Mouse (Mus musculus) CH12.LX (cell line): Measurements from ENCODE around the gene Ppp1cc. TPM values are rescaled to one million over a fixed set of nuclear protein-coding genes. Genes with fewer than 3 reads are reported as not detected.

ENCODE experiments used
- DNase-seq: peaks from one replicate; pipeline ENCODE4 v3.0.0-alpha.2; 2013; ENCODE audit errors: extremely low read depth
- H3K27ac ChIP-seq: 2 replicates; pipeline ENCODE4 v1.5.1; 2012; ENCODE audit warnings: low read depth, mild to moderate bottlenecking, control low read depth, moderate library complexity; ENCODE audit not compliant: insufficient read depth
- H3K27me3 ChIP-seq: replicated peaks from 2 replicates; pipeline ENCODE3; 2012; ENCODE audit warnings: inconsistent platforms
- H3K36me3 ChIP-seq, 2 experiments: replicated peaks in 1 of 2; 2 replicates each; pipeline versions ENCODE3 to v1.6.1; 2012; ENCODE audit warnings: inconsistent platforms in 1 of 2, low read length in 1 of 2, mild to moderate bottlenecking in 1 of 2, mixed read lengths in 1 of 2, moderate library complexity in 1 of 2; ENCODE audit not compliant: control insufficient read depth in 1 of 2, insufficient read depth in 1 of 2
- H3K4me1 ChIP-seq, 2 experiments: 2 replicates each; pipeline ENCODE4 v1.6.1; 2012; ENCODE audit warnings: inconsistent platforms in 1 of 2, moderate library complexity in 1 of 2; ENCODE audit not compliant: insufficient read depth in 2 of 2, control insufficient read depth in 1 of 2
- H3K4me2 ChIP-seq: 2 replicates; pipeline ENCODE4 v1.6.1; 2012; ENCODE audit warnings: low read depth, mild to moderate bottlenecking, control low read depth; ENCODE audit not compliant: poor library complexity, insufficient read depth, severe bottlenecking
- H3K4me3 ChIP-seq, 3 experiments: fragments of 150-350 bp in 1 of 3; sonication (generic) in 1 of 3; replicated peaks in 1 of 3; 2 replicates each; pipeline versions ENCODE3 to v1.5.1; 2011 to 2012; ENCODE audit warnings: low read depth in 2 of 3, low read length in 2 of 3, mild to moderate bottlenecking in 2 of 3, moderate library complexity in 2 of 3, control low read depth in 1 of 3, improper control_type of control experiment in 1 of 3, inconsistent platforms in 1 of 3, mixed read lengths in 1 of 3; ENCODE audit not compliant: poor library complexity in 1 of 3
- H3K79me2 ChIP-seq: replicated peaks from 2 replicates; pipeline ENCODE4 v1.6.1; 2012; ENCODE audit warnings: mild to moderate bottlenecking, moderate library complexity; ENCODE audit not compliant: control insufficient read depth, poor library complexity, insufficient read depth, severe bottlenecking; ENCODE audit errors: extremely low read depth
- H3K9ac ChIP-seq: 2 replicates; pipeline ENCODE4 v1.6.1; 2012; ENCODE audit warnings: low read depth, mild to moderate bottlenecking, control low read depth, moderate library complexity; ENCODE audit not compliant: insufficient read depth
- H3K9me3 ChIP-seq: replicated peaks from 2 replicates; pipeline ENCODE3; 2012; ENCODE audit warnings: low read length, inconsistent platforms, mixed read lengths
- CHD1 ChIP-seq: IDR thresholded peaks from 2 replicates; pipeline ENCODE4 v1.6.1; 2012; ENCODE audit warnings: low read depth, low read length, improper control_type of control experiment, inconsistent platforms
- CHD2 ChIP-seq: IDR thresholded peaks from 2 replicates; pipeline ENCODE4 v1.6.1; 2011; ENCODE audit warnings: low read length, improper control_type of control experiment
- CTCF ChIP-seq, 2 experiments: IDR thresholded peaks in 1 of 2; conservative IDR thresholded peaks in 1 of 2; 2 replicates each; pipeline ENCODE4 v1.5.1; 2011 to 2012; ENCODE audit warnings: low read depth in 2 of 2, low read length in 2 of 2, improper control_type of control experiment in 1 of 2, inconsistent platforms in 1 of 2, mild to moderate bottlenecking in 1 of 2, moderate library complexity in 1 of 2
- E2F4 ChIP-seq: IDR thresholded peaks from 2 replicates; pipeline ENCODE4 v1.6.1; 2011; ENCODE audit warnings: low read depth, low read length, improper control_type of control experiment; ENCODE audit not compliant: insufficient replicate concordance
- ELF1 ChIP-seq: IDR thresholded peaks from 2 replicates; pipeline ENCODE4 v1.6.1; 2014; ENCODE audit warnings: low read depth, mild to moderate bottlenecking, inconsistent platforms, low read length, improper control_type of control experiment
- GABPA ChIP-seq: IDR thresholded peaks from 2 replicates; pipeline ENCODE4 v1.6.1; 2012; ENCODE audit warnings: low read depth, low read length, improper control_type of control experiment, inconsistent platforms; ENCODE audit not compliant: insufficient replicate concordance
- HCFC1 ChIP-seq: IDR thresholded peaks from 2 replicates; pipeline ENCODE4 v1.6.1; 2012; ENCODE audit warnings: low read depth, mild to moderate bottlenecking, inconsistent platforms, low read length, improper control_type of control experiment
- IRF4 ChIP-seq: IDR thresholded peaks from 2 replicates; pipeline ENCODE4 v1.6.1; 2014; ENCODE audit warnings: low read depth, mild to moderate bottlenecking, inconsistent platforms, low read length, improper control_type of control experiment
- JUN ChIP-seq: IDR thresholded peaks from 2 replicates; pipeline ENCODE4 v1.6.1; 2011; ENCODE audit warnings: low read depth, mild to moderate bottlenecking, low read length, improper control_type of control experiment, moderate library complexity; ENCODE audit not compliant: insufficient read depth
- KAT2A ChIP-seq: IDR thresholded peaks from 2 replicates; pipeline ENCODE4 v1.6.1; 2012; ENCODE audit warnings: low read length, improper control_type of control experiment, inconsistent platforms; ENCODE audit not compliant: insufficient replicate concordance
- MAZ ChIP-seq: IDR thresholded peaks from 2 replicates; pipeline ENCODE4 v1.6.1; 2012; ENCODE audit warnings: low read depth, mild to moderate bottlenecking, inconsistent platforms, low read length, improper control_type of control experiment, moderate library complexity
- MEF2A ChIP-seq: IDR thresholded peaks from 2 replicates; pipeline ENCODE4 v1.6.1; 2014; ENCODE audit warnings: low read depth, mild to moderate bottlenecking, inconsistent platforms, low read length, improper control_type of control experiment, borderline replicate concordance
- MYC ChIP-seq: IDR thresholded peaks from 2 replicates; pipeline ENCODE4 v1.6.1; 2011; ENCODE audit warnings: low read depth, mild to moderate bottlenecking, improper control_type of control experiment, low read length
- NRF1 ChIP-seq: IDR thresholded peaks from 2 replicates; pipeline ENCODE4 v1.6.1; 2014; ENCODE audit warnings: low read depth, mild to moderate bottlenecking, inconsistent platforms, low read length, improper control_type of control experiment, moderate library complexity
- PAX5 ChIP-seq: IDR thresholded peaks from 2 replicates; pipeline ENCODE4 v1.6.1; 2012; ENCODE audit warnings: low read length, inconsistent platforms, mixed read lengths
- POLR2A ChIP-seq: IDR thresholded peaks from 2 replicates; pipeline ENCODE4 v1.6.1; 2011; ENCODE audit warnings: low read depth, mild to moderate bottlenecking, improper control_type of control experiment, low read length
- POLR2AphosphoS2 ChIP-seq: IDR thresholded peaks from 2 replicates; pipeline ENCODE4 v1.6.1; 2011; ENCODE audit warnings: low read depth, low read length, improper control_type of control experiment
- SMC3 ChIP-seq: IDR thresholded peaks from 2 replicates; pipeline ENCODE4 v1.6.1; 2011; ENCODE audit warnings: low read depth, low read length, improper control_type of control experiment
- TBP ChIP-seq: conservative IDR thresholded peaks from 2 replicates; pipeline ENCODE4 v1.6.1; 2011; ENCODE audit warnings: low read depth, low read length, improper control_type of control experiment
- TCF12 ChIP-seq: IDR thresholded peaks from 2 replicates; pipeline ENCODE4 v1.6.1; 2014; ENCODE audit warnings: low read depth, mild to moderate bottlenecking, inconsistent platforms, low read length, improper control_type of control experiment
- USF2 ChIP-seq: conservative IDR thresholded peaks from 2 replicates; pipeline ENCODE4 v1.6.1; 2011; ENCODE audit warnings: low read depth, low read length, improper control_type of control experiment
- ZKSCAN1 ChIP-seq: IDR thresholded peaks from 2 replicates; pipeline ENCODE4 v1.6.1; 2012; ENCODE audit warnings: low read depth, inconsistent platforms, low read length, improper control_type of control experiment, borderline replicate concordance
- ZNF384 ChIP-seq: IDR thresholded peaks from 2 replicates; pipeline ENCODE4 v1.6.1; 2012; ENCODE audit warnings: low read depth, low read length, improper control_type of control experiment, inconsistent platforms
- dilution Hi-C: fragments of 300-500 bp; cut with MboI; formaldehyde crosslinking; loops from 2 replicates; pipeline ENCODE4 v1.14.3; 2020; ENCODE audit warnings: low sequenced_read_pairs; ENCODE audit not compliant: extremely low pct_unique_long_range_greater_than_20kb, extremely low pct_ligation_motif_present
- in situ Hi-C: fragments of 300-500 bp; cut with MboI; formaldehyde crosslinking; loops from 3 replicates; pipeline ENCODE4 v1.14.3; 2019; ENCODE audit warnings: low sequenced_read_pairs, low pct_ligation_motif_present, low pct_unique_long_range_greater_than_20kb, mixed read lengths
- polyA plus RNA-seq: library from polyadenylated mRNA; unstranded; fragments of >175 nt; gene quantifications from 2 replicates; pipeline ENCODE4 v1.2.1, GENCODE M21; 2012; ENCODE audit warnings: low read depth; ENCODE audit not compliant: insufficient read length
- total RNA-seq, 2 experiments: library from RNA; depleted of rRNA; stranded (reverse); fragments of 300-350 nt in 1 of 2; fragments of >200 nt in 1 of 2; gene quantifications; 2 replicates each; pipeline ENCODE4 v1.2.3; 2012 to 2014

Gene Ppp1cc
- total and polyA plus RNA-seq, 3 experiments = 191 to 406 (median 358) TPM

GRCm38 (mm10) chr5:122115266-122115763, 42.8 kb upstream of the Ppp1cc start:
- no peaks in the 10 kb centered on the region for H3K36me3 ChIP-seq
- H3K9ac ChIP-seq = no peak overlapping the region
- no peak overlapping the region for H3K27ac ChIP-seq
- peaks cover 4% of the 10 kb centered on the region for H3K9me3 ChIP-seq
- no peak overlapping the region for H3K4me3 ChIP-seq
- H3K4me2 ChIP-seq = no peak overlapping the region
- dilution Hi-C loops (no loop called here), in situ Hi-C loops (no loop called here)
- TF ChIP-seq GABPA = no peak
- no peak for TF ChIP-seq NRF1
- TF ChIP-seq MEF2A = no peak
- no peak for TF ChIP-seq KAT2A
- no peak for TF ChIP-seq ZNF384
- TF ChIP-seq E2F4 = no peak
- no peak for TF ChIP-seq IRF4
- no peak for TF ChIP-seq ELF1
- TF ChIP-seq TCF12 = no peak
- no peak for TF ChIP-seq POLR2A
- no peak for TF ChIP-seq JUN
- TF ChIP-seq HCFC1 = no peak
- TF ChIP-seq PAX5 = no peak
- no peak for TF ChIP-seq SMC3
- no peak for TF ChIP-seq MAZ
- no peak for TF ChIP-seq ZKSCAN1
- TF ChIP-seq MYC = no peak
- H3K4me1 ChIP-seq = peaks cover 8 to 14% of the 10 kb centered on the region in 2 experiments
- no peaks in the 10 kb centered on the region for H3K79me2 ChIP-seq
- peaks cover 8% of the 10 kb centered on the region for H3K27me3 ChIP-seq
- no peak for DNase-seq

DNA sequence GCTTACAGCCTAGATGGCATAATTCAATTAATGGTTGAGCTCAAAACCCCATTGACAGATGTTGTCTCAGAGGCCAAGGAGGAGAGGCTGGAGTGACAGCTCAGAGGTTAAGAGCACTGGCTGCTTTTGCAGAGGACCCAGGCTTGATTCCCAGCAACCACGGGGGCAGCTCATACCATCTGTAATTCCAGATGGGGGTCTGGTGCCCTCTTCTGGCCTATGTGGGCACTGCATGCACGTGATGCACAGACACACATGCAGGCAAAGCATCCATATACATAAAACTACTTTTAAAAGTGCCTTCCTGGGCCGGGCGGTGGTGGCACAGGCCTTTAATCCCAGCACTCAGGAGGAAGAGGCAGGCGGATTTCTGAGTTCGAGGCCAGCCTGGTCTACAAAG, 41.8 kb upstream of the Ppp1cc start:
- Histone ChIP-seq H3K36me3 (no peaks in the 10 kb centered on the region), H3K9ac (no peak overlapping the region), H3K79me2 (no peaks in the 10 kb centered on the region), H3K4me1 (peaks cover 9 to 14% of the 10 kb centered on the region in 2 experiments), H3K27ac (no peak overlapping the region), H3K4me3 (no peak overlapping the region), H3K27me3 (peaks cover 12% of the 10 kb centered on the region), H3K4me2 (no peak overlapping the region), H3K9me3 (peaks cover 4% of the 10 kb centered on the region)
- dilution Hi-C loops = no loop called here
- in situ Hi-C loops = no loop called here
- TF ChIP-seq TBP (no peak), TCF12 (no peak), POLR2AphosphoS2 (no peak), HCFC1 (no peak), CHD1 (no peak), CHD2 (no peak), CTCF (conservative IDR thresholded peaks at IDR 0.05 in 1 of 2, IDR thresholded peaks at IDR 0.05 in 1 of 2; ENCODE audit: low read depth in 2 of 2, low read length in 2 of 2) (peak in 1 of 2 experiments; percentile 41; a peak in 2 of 4 replicates), USF2 (no peak)
- no peak for DNase-seq
